Mouse (Mus musculus) megakaryocyte-erythroid progenitor cell, adult 5-6 weeks (primary cell): Measurements from ENCODE around the gene Gpr107. TPM values are rescaled to one million over a fixed set of nuclear protein-coding genes. Genes with fewer than 3 reads are reported as not detected.
"Not testable (repeated sequence)": the region's sequence is repeated elsewhere in the genome, so short reads cannot be mapped to it uniquely, and the experiment has no call there.

Source experiments
- ATAC-seq: replicated peaks from 2 replicates; pipeline ENCODE4 v1.8.0; 2016; ENCODE audit warnings: mild to moderate bottlenecking, inconsistent platforms; ENCODE audit not compliant: severe bottlenecking, poor library complexity, low FRiP score, low TSS enrichment
- total RNA-seq, 2 experiments: library from RNA; stranded (forward) in 1 of 2; stranded (reverse) in 1 of 2; fragments of 200-1000, 215-1000 nt in 1 of 2; fragments of >200 nt in 1 of 2; fragmentation: Nextera tagmentation in 1 of 2; gene quantifications; 2 replicates each; pipeline ENCODE4 v1.2.3; 2014 to 2017

The Gpr107 gene
- total RNA-seq, 2 experiments from 2014 or later = 15.0 to 19.6 TPM

DNA sequence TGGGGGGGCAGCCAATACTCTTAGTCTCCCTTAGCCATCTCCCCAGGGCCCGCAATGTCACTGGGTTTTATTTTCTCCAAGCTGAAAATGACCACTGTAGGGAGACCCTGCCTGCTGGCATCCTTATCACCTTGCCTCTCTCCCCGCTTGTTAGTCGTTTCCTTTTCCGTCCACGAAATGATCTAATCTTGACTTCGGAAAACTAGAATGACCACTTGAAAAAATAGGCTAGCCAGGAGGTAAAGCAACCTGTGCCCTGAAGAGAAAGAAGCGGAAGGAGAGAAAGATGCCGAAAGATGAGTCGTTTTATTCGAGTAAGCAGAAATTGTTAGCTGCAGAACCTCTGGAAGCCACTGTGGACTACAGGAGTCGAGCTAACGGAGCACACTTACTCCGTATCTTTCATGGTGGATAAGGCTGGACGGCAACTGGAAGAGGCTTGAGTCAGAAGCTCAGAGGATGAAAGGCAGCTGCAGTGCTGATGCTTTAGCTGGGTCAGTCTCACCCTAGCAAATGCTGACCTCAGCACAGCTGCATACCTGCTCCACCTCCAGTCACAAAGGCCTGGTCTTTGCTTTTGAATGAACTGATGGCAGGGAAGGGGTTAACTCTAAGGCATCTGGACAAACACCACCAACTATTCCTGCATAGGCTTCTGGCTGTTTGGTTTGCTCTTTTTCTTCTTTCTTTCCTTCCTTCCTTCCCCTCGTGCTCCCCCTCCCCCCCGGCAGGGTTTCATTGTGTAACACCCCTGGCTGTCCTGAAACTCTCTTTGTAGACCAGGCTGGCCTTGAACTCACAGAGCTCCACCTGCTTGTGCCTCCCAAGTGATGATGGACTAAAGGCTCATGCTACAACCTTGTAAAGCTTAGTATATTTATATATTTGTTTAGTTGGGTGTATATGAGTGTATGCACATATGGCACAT lies 8.1 kb upstream of the Gpr107 start:
- ATAC-seq = no peak

DNA sequence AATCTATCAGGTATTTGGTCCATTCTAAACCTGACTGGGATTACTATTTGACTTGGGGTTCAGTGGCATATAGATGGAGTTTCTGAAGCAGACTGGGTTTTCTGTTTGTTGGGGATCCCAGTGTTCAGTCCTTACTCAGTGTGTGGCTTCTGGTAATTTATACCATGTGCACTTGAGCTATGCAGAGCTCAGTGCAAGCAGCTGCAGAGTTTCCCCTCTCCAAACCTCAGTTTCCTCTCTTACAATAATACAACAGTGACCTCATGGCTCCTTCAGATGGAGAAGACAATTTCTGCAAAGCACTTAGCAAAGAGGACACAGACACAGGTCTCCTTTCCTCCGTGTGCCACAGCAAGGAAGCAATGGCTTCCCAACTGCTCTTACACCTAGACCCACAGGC lies 7.2 kb upstream of the Gpr107 start:
- no peak for ATAC-seq

DNA sequence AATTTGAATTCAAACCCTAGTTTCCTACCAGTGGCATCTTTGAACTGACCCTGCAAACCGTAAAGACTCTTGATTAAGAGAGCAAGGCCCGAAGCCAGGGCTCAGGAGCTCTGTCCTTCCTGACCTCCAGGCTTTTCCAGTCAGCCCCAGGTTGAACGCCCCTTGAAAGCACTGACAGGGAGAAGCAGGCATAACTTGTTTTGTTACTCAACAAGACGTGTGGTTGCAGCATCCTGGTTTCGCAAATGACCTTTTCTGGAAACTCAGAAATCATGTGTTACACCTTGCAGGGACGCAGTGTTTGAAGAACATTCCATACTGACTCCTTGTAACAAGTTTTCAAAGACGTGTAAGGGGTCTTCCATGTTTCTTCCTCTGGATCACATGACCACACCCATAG lies 5.1 kb upstream of the Gpr107 start:
- ATAC-seq = no peak

DNA sequence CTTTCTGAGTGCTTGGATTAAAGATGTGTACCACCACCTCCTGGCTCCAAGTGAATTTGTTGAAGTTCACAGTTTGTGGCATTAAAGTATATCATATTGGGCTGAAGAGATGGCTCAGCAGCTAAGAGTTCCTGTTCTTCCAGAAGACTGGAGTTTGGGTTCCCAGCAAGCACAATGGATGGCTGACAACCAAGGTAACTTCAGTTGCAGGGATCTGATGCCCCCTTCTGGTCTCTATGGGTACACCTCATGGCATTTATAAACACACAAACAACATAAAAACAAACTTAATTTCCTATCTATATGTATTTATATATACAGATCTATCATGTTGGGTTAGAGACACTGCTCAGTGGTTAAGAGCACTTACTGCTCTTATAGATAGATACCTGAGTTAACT lies 1.4 kb upstream of the Gpr107 start:
- 0 out of 2 replicates have a peak, but pooled peaks have one; percentile 35 for ATAC-seq

DNA sequence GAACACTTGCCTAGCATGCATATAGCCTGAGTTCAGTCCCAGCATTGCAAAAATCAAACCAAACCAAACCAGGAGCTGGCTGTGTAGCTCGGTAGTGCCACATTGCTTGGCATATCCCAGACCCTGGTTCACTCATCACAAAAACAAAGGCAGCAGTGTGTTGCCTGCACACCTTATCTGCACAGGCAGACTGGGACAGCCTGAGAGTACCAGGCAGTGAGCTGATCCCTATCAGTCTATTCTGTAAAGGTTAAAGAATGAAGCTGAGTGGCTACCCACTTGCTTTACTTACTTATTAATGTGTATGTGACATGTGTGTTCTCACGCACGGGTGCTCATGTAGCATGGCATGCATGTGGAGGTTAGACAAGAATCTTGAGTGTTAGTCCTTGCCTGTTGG lies 4.7 kb downstream of the Gpr107 start:
- ATAC-seq = peak; percentile 86

DNA sequence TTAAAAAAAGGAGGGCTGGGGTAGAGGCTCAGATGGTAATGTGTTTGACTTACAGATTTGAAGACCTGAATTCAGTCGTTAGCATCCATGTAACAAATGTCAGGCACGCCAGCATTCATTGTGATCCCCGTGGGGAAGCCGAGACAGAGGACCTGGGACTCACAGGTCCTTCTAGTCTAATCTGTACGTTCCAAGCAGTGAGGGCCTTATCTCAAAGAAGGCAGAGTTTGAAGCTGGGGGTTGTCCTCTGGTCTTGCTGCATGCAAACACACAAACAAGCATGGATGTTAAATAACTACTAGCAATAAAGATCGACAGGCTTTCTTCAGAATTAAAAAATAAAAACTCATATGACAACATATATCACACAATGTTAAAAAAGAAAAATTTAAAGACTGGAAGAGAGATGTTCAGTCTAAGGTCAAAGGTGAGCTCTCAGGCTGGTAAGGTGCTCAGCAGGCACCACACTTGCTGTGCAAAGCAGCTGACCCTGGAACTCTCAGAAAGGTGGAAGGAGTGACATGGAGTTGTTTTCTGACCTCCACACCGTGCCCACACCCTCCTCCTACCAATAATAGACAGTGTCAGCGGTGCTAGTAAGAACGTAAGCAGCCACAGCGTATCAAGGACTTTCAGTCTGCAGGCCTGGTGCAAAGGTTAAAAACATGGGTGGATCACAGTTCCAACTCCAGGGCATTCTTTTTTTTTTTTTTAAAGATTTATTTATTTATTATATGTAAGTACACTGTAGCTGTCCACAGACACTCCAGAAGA lies 8.2 kb downstream of the Gpr107 start:
- ATAC-seq = peak; percentile 71

DNA sequence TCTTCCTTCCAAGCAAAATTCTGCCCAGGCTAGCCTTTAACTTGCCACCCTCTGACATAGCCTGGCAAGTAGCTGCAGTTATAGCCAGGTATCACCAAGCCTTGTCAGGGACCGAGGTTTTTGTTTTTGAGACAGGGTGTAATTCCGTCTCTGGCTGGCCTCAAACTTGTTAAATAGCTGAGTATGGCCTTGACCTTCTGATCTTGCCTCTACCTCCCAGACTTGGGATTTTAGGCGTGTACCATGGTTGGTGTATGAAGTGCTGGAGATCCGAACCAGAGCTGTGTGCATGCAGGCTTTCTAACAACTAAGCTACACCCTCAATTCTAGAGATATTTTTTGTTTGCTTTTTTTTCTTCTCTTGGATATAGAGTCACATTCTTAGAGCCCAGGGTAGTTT lies 9.5 kb downstream of the Gpr107 start:
- no peak for ATAC-seq

DNA sequence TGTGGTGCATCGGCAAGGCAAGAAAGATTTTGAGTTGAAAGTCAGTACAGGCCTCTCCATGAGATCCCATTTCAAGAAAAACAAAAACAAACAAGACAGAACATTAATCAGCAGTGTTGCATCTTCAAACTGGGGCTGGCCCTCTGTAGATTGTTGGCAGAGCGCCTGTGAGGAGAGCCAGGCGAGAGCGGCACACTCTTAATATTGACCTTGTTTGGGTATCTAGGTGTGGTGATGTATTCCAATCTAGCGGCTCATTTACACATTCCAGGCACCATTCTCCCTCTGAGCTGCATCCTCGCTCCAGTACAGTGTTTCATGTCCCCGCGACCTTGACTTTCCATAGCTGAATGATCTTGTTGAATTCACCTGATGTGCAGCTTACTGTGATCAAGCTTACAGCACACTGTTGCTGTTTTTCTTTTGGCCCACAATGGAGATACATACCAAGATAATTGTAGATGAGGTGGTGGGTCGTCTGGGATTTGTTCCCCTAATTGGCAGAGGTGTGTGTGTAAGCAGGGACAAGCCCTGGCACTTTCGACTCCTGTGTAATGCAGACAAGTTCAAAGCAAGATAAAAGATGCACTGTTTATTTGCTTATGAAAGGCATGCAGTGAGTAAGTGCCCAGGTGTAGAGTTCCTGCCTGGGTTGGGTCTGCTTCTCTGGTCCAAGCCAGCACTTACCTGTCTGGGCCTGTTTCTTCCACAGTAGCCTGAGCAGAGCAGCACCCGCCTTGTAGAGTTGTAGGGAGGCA lies 11.4 kb downstream of the Gpr107 start:
- ATAC-seq = 0 out of 2 replicates have a peak, but pooled peaks have one; percentile 17

DNA sequence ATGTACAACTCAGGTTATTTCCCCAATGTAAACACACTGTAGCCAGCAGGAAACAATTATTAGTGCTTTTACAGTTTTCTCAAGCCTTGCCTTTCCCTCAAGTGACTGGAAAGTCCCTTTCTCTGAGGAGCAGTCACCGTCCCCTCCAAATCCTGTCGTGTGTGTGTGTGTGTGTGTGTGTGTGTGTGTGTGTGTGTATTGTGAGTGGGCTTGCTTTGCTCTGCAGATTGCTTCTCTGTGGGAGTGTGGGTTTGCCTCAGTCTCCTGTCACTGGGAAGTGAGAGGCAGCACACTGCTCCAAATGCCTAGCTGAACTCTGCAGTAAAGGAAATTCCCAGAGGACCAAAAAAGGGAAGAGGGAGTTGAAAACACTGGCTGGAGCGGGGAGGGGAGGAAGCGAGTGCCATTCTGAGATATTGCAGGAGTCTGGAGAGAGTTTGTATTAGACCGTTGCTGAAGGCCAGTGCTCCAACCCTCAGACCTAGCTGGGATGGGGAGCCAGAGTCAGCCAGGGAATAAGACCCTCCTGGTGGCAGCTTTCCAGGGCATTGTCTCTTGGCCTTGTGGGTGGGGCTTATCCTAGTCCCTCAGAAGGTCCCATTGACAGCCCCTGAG lies 12.8 kb downstream of the Gpr107 start:
- ATAC-seq = no peak

DNA sequence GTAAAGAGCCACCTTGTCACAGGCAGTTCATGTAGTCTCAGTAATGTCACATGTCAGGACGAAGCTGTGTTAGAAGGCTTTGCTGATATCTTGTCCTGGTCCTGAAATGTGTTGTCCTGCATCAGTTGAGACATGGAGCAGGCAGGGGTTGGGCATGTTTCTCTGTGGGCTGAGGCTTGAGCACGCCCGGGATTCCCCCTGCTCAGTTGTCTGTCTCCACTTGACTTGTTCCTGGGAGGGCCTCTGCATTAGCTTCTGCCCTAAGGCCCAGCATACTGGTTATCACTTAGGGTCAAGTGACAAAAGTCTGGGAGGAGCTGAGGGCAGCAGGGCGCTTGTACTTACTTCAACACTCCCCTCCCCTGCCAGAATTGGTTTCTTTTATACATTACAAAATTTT lies 13.4 kb downstream of the Gpr107 start:
- ATAC-seq = no peak

DNA sequence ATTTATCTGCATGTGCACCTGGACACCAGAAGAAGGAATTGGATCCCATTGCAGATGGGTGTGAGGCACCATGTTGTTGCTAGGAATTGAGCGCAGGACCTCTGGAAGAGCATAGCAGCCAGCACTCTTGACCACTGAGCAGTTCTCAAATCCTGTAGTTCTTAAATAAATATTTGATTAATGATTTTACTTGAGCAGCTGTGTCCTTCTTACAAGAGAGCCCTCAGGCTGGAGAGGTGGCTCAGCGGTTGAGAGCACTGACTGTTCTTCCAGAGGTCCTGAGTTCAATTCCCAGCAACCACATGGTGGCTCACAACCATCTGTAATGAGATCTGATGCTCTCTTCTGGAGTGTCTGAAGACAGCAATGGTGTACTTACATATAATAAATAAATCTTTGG lies 15.5 kb downstream of the Gpr107 start:
- not testable (repeated sequence) for ATAC-seq

DNA sequence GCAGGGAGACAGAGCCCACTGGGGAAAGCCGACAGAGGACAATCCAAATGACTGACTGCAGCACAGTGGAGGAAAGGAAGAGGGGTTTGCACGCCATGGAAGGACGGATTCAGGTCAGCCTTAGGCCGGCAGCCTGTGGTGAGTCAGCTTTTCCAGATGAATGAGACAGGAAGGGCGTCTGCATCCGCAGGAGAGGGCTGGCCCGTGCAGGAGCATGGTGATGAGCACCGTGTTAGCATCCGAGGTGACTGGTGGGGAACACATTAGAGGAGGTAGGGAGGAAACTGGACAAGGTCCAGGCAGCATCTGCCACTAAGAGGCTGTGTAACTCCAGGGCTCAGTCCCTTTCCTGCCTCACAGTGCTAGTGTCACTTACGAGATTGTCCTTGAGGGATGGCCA lies 16.9 kb downstream of the Gpr107 start:
- no peak for ATAC-seq

DNA sequence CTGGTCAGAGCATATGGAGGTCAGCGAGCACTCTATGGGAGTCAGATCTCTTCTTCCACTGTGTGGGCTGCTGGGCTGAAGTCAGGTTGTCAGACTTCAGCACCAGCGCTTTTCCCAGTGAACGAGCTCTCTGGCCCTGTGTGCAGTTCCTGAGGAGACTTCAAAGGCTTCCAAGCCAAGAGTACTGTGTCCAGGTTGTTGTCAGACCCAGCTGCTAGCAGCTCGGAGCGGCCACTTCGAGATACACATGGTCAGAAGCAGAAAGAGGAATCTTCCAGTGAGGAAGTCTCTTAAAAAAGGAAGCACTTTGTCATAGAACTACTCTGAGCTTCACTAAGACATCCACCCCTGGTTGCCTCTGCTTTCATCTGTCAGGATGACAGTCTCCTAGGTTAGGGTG lies 18.0 kb downstream of the Gpr107 start:
- no peak for ATAC-seq

DNA sequence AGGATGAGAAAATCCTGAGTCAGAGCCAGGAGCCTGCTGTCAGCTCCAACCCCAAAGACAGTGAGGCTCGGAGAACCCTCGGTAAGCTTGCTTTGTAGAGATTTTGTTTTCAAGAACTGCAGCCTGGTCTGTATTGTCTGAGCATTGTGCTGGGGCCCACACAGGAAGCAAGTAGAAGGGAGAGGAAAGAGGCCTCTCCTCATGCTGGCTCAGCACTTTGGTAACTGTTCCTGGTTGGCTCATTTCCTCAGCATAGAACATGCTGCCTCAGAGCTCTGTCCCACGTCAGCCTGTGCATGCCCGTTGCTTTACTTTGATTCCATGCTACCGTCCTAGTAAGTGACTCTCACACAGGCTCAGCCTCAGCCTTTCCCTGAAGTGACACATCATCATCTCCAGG lies 19.9 kb downstream of the Gpr107 start:
- ATAC-seq = no peak

DNA sequence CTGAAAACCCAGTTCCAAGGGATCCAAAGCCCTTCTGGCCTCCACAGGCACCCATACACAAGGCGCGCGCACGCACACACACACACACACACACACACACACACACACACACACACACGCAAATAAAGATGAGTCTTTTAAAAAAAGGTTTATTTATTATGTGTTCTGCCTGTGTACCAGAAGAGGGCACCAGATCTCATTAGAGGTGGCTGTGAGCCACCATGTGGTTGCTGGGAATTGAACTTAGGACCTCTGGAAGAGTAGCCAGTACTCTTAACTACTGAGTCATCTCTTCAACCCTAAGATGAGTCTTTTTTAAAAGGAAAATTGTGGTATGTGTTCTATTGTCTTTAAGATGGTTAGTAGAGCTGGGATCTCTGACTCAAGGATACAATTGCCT lies 20.4 kb downstream of the Gpr107 start:
- no peak for ATAC-seq

DNA sequence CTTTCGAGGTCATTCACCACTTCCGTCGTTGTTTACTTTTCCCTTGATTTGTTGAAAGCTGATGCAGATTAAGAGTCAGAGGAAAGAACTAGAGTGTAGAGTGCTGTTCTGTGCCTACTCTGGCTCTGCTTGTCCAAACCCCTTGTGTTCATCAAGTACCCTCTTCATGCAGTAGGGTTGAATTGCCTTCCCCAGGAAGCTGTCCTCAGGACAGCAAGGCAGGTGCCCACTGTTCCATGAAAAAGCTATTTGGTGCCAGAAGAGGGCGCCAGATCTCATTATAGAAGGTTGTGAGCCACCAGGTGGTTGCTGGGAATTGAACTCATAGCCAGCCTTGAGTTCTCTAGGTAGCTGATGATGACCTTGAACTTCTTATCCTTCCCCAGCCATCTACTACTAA lies 21.2 kb downstream of the Gpr107 start:
- ATAC-seq = no peak

DNA sequence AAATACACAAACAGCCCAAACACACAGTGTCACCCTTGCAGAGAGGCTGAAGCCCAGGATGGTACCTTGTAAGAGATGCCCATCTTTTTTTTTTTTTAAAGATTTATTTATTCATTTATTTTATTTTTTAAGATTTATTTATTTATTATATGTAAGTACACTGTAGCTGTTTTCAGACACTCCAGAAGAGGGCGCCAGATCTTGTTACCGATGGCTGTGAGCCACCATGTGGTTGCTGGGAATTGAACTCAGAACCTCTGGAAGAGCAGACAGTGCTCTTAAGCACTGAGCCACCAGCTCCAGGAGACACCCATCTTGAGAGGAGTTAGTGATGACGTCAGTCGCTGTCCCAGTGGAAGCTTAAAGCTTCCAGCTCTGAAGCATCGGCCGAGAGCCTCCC lies 26.5 kb downstream of the Gpr107 start:
- ATAC-seq = not testable (repeated sequence)

DNA sequence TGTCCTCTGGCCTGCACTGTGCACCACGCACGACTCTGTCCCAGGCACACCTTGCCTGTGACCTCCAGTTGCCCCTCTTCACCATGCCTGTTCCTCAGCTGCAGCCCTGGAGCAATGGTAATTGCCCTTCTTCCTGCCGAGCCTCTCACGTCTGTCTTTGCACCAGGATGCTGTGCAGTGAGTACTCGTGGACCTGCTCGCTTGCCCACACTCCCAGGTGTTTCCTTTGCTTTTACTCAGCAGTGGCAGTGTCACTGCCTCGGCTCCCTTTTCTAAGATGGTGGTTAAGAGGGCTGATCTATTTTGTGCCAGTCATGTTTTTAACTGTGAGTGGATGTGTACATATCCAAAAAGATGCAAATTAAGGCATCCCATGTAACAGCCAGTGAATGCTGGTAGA lies 27.4 kb downstream of the Gpr107 start:
- ATAC-seq = no peak

DNA sequence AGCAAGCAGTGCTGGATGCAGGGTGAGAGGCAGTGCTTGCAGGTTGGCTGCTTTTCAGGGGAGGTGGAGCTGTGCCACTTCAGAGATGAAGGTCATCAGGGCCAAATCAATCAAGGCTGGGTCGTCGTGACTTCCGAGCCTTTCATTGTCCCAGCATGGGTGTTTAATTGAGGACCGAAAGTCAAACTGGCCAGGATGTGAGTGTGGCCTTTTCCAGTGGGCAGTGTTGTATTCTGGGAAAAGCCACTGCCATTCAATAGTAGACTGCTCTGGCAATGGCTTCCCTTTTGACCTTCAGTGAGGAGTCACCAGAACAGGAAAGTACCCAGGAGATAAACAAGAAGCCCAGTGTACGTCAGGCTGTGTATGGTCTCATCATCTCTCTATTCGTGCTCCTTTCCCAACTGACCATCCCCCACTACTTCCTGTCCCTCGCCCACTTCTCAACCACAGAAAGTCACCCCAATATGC lies 28.0 kb downstream of the Gpr107 start:
- no peak for ATAC-seq
